Mouse (Mus musculus): ENCODE measurements around the gene Efcab6. TPM values are rescaled to one million over a fixed set of nuclear protein-coding genes. Genes with fewer than 3 reads are reported as not detected.

Gene Efcab6
- polyA plus RNA-seq, 1 experiment from 2014 or later: 0.33 TPM

DNA sequence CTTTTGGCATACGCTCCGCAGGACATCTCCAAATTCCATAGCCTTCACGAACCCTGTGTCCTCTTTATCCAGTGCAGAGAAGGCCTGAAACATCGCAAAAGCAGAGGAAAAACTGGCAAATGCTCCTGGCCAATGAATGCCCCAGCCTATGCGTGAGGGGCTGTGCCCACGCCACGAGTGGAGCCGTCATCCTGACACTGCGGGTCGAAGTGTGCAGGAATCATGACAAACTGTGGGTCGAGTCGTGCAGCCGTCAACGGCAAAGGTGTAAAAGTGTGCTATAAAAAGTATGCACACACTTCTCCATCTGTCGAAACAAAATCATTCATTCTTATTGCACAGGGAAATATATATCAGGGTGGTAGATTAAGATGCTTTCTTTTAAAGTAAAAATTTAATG lies 172.3 kb downstream of the Efcab6 start:
- Histone ChIP-seq H3K9me3 (ENCODE audit: low read depth, low read length) (no peaks in the 10 kb centered on the region), H3K36me3 (ENCODE audit: insufficient read depth) (no peaks in the 10 kb centered on the region), H3K4me3 (ENCODE audit: low read depth, low read length) (no peak overlapping the region), H3K27me3 (ENCODE audit: insufficient read depth, low read length) (no peaks in the 10 kb centered on the region), H3K27ac (ENCODE audit: low read depth) (no peak overlapping the region), H3K4me2 (no peak overlapping the region), H3K9ac (no peak overlapping the region), H3K4me1 (ENCODE audit: insufficient read depth) (no peaks in the 10 kb centered on the region)
- no peak for TF ChIP-seq CTCF (IDR thresholded peaks at IDR 0.05; ENCODE audit: low read depth)
- ATAC-seq (ENCODE audit: insufficient read depth) (no peak), DNase-seq (no peak)
- 78% methylated on average over 15 of the region's 15 CpGs for WGBS

DNA sequence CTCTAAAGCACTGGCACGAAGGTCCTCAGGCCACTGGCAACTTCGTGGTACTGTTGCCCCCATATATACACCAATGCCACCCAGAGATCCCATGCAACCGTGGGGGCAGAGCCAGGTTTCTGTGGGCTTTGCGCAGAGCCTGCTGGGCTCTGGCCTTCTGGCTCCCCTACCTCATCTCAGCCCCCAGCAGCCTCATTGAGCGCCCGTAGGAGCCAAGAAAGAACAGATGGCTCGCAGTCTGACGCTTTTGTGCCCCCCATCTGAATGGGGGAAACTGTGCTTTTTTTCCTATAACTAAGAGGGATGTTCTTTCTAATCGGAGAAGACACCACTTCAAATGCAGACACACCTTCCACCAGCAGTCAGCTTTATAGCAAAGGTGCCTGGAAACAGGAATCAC lies 180.9 kb downstream of the Efcab6 start:
- Histone ChIP-seq H3K9ac (no peak overlapping the region), H3K4me1 (ENCODE audit: insufficient read depth) (no peaks in the 10 kb centered on the region), H3K27ac (ENCODE audit: low read depth) (no peak overlapping the region), H3K4me2 (no peak overlapping the region), H3K36me3 (ENCODE audit: insufficient read depth) (no peaks in the 10 kb centered on the region), H3K27me3 (ENCODE audit: insufficient read depth, low read length) (no peaks in the 10 kb centered on the region), H3K9me3 (ENCODE audit: low read depth, low read length) (no peaks in the 10 kb centered on the region), H3K4me3 (ENCODE audit: low read depth, low read length) (no peak overlapping the region)
- ATAC-seq (ENCODE audit: insufficient read depth): no peak
- WGBS: 80% methylated on average over 9 of the region's 9 CpGs
- DNase-seq: no peak
- no peak for TF ChIP-seq CTCF (IDR thresholded peaks at IDR 0.05; ENCODE audit: low read depth)

DNA sequence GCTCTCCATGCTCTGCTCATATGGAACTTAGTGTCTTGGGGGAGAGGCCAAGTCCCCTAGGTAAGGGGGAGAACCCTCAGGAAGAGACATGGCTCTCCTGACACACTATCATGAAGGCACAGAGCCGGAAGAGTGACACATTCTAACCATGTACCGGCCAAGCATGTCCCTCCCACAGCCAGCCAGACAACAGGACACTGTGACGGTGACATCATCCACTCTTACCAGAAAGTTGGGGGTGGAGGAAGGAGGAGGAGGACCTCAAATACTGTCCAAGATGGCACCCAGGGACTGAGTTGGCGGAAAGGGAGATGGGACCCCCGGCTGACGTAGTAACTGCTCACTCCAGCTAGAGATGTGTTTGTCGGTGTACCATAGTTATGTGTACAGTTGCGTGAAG lies 181.4 kb downstream of the Efcab6 start:
- no peak for TF ChIP-seq CTCF (IDR thresholded peaks at IDR 0.05; ENCODE audit: low read depth)
- Histone ChIP-seq H3K4me1 (ENCODE audit: insufficient read depth) (no peaks in the 10 kb centered on the region), H3K27ac (ENCODE audit: low read depth) (no peak overlapping the region), H3K36me3 (ENCODE audit: insufficient read depth) (no peaks in the 10 kb centered on the region), H3K4me3 (ENCODE audit: low read depth, low read length) (no peak overlapping the region), H3K4me2 (no peak overlapping the region), H3K9me3 (ENCODE audit: low read depth, low read length) (no peaks in the 10 kb centered on the region), H3K9ac (no peak overlapping the region), H3K27me3 (ENCODE audit: insufficient read depth, low read length) (no peaks in the 10 kb centered on the region)
- no peak for ATAC-seq (ENCODE audit: insufficient read depth)
- WGBS: 87% methylated on average over 8 of the region's 8 CpGs
- no peak for DNase-seq

DNA sequence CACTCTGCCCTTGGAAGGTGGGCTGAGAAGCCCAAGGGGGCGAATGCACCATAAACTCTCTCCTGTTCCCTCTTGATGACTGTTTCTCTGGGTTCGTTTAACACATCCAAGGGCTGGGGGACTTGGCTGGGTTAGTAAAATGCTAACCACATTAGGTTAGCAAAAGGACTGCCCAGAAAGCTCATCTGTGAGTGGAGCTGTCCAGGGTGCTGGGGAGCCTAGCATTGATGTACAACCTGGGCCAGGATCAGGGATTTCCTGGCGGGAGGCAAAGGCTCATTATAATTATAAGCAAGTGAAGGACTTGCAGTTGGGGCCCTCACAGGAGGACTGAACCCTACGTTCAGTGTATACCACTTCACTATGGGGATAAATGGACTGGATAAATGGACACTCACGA lies 185.3 kb downstream of the Efcab6 start:
- no peak overlapping the region for H3K9ac ChIP-seq
- H3K4me1 ChIP-seq (ENCODE audit: insufficient read depth): no peaks in the 10 kb centered on the region
- 17% methylated on average over 5 of the region's 5 CpGs for WGBS
- H3K4me3 ChIP-seq (ENCODE audit: low read depth, low read length): no peak overlapping the region
- DNase-seq: peak; percentile 88
- no peak overlapping the region for H3K4me2 ChIP-seq
- H3K27me3 ChIP-seq (ENCODE audit: insufficient read depth, low read length): no peaks in the 10 kb centered on the region
- TF ChIP-seq CTCF (IDR thresholded peaks at IDR 0.05; ENCODE audit: low read depth): no peak
- H3K27ac ChIP-seq (ENCODE audit: low read depth): no peak overlapping the region
- no peak for ATAC-seq (ENCODE audit: insufficient read depth)
- no peaks in the 10 kb centered on the region for H3K36me3 ChIP-seq (ENCODE audit: insufficient read depth)
- no peaks in the 10 kb centered on the region for H3K9me3 ChIP-seq (ENCODE audit: low read depth, low read length)

- H3K4me3 ChIP-seq (ENCODE audit: low read depth, low read length): no peak overlapping the region
- no peaks in the 10 kb centered on the region for H3K36me3 ChIP-seq (ENCODE audit: insufficient read depth)
- no peak for DNase-seq
- ATAC-seq (ENCODE audit: insufficient read depth): no peak
- H3K27ac ChIP-seq (ENCODE audit: low read depth): no peak overlapping the region
- WGBS: 93% methylated on average over 2 of the region's 2 CpGs
- H3K27me3 ChIP-seq (ENCODE audit: insufficient read depth, low read length): no peaks in the 10 kb centered on the region
- no peaks in the 10 kb centered on the region for H3K9me3 ChIP-seq (ENCODE audit: low read depth, low read length)
- H3K9ac ChIP-seq: no peak overlapping the region
- no peaks in the 10 kb centered on the region for H3K4me1 ChIP-seq (ENCODE audit: insufficient read depth)
- no peak for TF ChIP-seq CTCF (IDR thresholded peaks at IDR 0.05; ENCODE audit: low read depth)
- H3K4me2 ChIP-seq: no peak overlapping the region
Observed at GRCm38 (mm10) chr15:83877898-83878297, 187.3 kb downstream of the Efcab6 start.

- Histone ChIP-seq H3K36me3 (ENCODE audit: insufficient read depth) (no peaks in the 10 kb centered on the region), H3K9ac (no peak overlapping the region), H3K27me3 (ENCODE audit: insufficient read depth, low read length) (no peaks in the 10 kb centered on the region), H3K4me2 (no peak overlapping the region), H3K4me1 (ENCODE audit: insufficient read depth) (no peaks in the 10 kb centered on the region), H3K9me3 (ENCODE audit: low read depth, low read length) (no peaks in the 10 kb centered on the region), H3K27ac (ENCODE audit: low read depth) (no peak overlapping the region), H3K4me3 (ENCODE audit: low read depth, low read length) (no peak overlapping the region)
- 40% methylated on average over 11 of the region's 11 CpGs for WGBS
- DNase-seq (no peak), ATAC-seq (ENCODE audit: insufficient read depth) (no peak)
- no peak for TF ChIP-seq CTCF (IDR thresholded peaks at IDR 0.05; ENCODE audit: low read depth)
Observed at GRCm38 (mm10) chr15:83877155-83877866, 187.9 kb downstream of the Efcab6 start.

DNA sequence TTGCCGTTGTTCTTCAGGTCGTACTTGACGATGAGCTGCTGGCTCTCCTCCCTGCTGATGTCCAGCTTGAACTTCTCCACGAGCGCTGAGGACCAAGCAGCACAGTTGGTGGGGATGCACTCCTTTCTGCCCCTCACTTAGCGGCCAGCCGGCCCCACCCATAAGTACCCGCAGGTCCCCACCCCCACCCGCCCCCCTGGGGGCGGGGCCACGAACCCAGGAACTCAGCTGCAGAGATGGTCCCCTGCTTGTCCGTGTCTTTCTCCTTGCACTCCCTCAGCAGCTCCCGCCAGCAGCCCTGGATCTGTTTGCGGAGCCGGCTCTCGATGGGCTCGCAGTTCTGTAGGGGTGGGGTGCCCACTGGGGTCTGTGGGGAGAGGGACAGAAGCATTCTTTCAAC lies 194.2 kb downstream of the Efcab6 start:
- no peaks in the 10 kb centered on the region for H3K36me3 ChIP-seq (ENCODE audit: insufficient read depth)
- H3K27me3 ChIP-seq (ENCODE audit: insufficient read depth, low read length): no peaks in the 10 kb centered on the region
- no peak overlapping the region for H3K27ac ChIP-seq (ENCODE audit: low read depth)
- no peak overlapping the region for H3K9ac ChIP-seq
- DNase-seq (peak; percentile 30), ATAC-seq (ENCODE audit: insufficient read depth) (no peak)
- no peak overlapping the region for H3K4me3 ChIP-seq (ENCODE audit: low read depth, low read length)
- no peak for TF ChIP-seq CTCF (IDR thresholded peaks at IDR 0.05; ENCODE audit: low read depth)
- 4% methylated on average over 17 of the region's 17 CpGs for WGBS
- no peaks in the 10 kb centered on the region for H3K9me3 ChIP-seq (ENCODE audit: low read depth, low read length)
- no peaks in the 10 kb centered on the region for H3K4me1 ChIP-seq (ENCODE audit: insufficient read depth)
- peak overlapping the region; percentile 24; the same call in 1 of the 2 replicates for H3K4me2 ChIP-seq

All from lung, embryonic 14.5 days (tissue).